Mouse (Mus musculus) lung, adult 2 months (tissue): ENCODE results near the gene Parp4.

ENCODE experiments used
- CTCF ChIP-seq: fragments of 200-500 bp; IDR thresholded peaks from 2 replicates; pipeline ENCODE4 v1.5.1; 2011; ENCODE audit warnings: mild to moderate bottlenecking, low read length, control low read depth; ENCODE audit not compliant: insufficient read depth
- POLR2A ChIP-seq: fragments of 200-500 bp; IDR thresholded peaks from 2 replicates; pipeline ENCODE4 v1.6.1; 2011; ENCODE audit warnings: low read depth, mild to moderate bottlenecking, control low read depth, low read length, borderline replicate concordance; ENCODE audit errors: extremely low read depth

DNA sequence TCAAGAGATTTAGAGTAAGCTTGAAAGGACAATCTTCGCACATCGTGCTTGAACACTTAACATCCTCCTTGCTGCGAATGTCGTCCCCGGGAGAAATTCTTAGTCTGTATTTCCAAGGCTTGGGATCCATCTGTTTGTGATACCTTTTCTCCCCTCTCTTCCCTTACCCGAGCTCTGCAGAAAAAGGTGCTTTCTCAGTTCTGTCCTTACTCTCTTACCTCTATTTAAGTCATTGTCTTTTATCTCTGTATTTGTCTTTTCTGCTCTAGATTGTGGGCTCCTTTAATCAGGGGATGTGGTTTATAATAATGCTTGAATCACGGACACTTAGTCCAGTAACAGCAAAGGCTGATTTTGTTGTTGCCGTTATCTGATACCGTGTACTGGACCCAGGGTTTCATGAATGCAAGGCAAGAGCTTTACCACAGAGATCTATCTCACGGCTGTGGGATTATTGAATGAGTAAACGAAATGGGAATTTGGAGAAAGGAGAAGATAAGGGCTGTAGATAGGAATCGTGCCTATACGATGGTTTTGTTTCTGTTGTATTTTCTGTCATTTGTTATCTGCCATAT lies 93.7 kb downstream of the Parp4 start:
- no peak for TF ChIP-seq CTCF
- TF ChIP-seq POLR2A = no peak
